Mouse (Mus musculus) frontal cortex, adult (tissue): ENCODE data around the gene Rmnd5b.
"Not testable (repeated sequence)": the region's sequence is repeated elsewhere in the genome, so short reads cannot be mapped to it uniquely, and the experiment has no call there.

Experiments
- ATAC-seq: cut with Nextera tagmentation; 2 replicates; pipeline ENCODE4 v1.9.2; 2017; ENCODE audit warnings: mild to moderate bottlenecking, moderate library complexity, mixed read lengths; ENCODE audit not compliant: low TSS enrichment

Gene Rmnd5b

GRCm38 (mm10) chr11:51622971-51623491 lies 12.7 kb downstream of the Rmnd5b start:
- peak; percentile 66 for ATAC-seq

GRCm38 (mm10) chr11:51621776-51622175 lies 13.9 kb downstream of the Rmnd5b start:
- ATAC-seq: no peak

- no peak for ATAC-seq
These were observed 15.6 kb downstream of the Rmnd5b start for GRCm38 (mm10) chr11:51620084-51620483.

DNA sequence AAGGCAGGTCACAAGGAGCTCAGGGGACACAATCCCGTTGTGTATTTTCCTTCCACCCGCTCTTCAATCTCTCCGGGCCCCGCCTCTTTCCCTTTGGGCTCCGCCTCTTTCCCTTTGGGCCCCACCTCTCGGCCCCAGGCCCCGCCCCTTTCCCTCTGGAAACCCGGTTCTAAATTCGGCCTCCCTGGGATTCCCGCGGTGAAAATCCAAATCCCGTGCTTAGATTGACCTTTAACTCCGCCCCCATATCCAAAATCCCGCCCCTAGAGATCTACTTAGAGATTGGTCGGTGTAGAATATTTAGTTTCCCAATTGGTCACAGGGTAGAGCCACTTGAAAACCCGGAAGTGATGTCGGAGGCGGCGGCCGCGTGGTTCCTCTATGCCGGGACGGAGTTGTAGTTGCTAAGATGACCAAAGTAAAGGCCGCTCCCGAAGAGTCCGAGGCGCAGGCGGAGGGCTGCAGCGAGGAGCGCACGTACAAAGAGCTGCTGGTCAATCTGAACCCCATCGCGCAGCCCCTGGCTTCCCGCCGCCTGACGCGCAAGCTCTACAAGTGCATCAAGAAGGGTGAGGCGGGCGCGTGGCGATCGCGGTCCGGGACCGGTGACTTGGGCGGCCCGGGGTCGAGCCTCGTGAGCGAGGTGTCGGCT lies 16.2 kb downstream of the Rmnd5b start, which contains the start of gene Nhp2:
TSS of gene Nhp2 (plus strand) at position 327 of the 652 bp plus-strand sequence.
- peak; percentile 48 for ATAC-seq

GRCm38 (mm10) chr11:51618894-51619408 lies 16.7 kb downstream of the Rmnd5b start:
- no peak for ATAC-seq

- peak; percentile 42 for ATAC-seq
These were observed 18.0 kb downstream of the Rmnd5b start for GRCm38 (mm10) chr11:51617693-51618092.

GRCm38 (mm10) chr11:51616113-51616512 lies 19.6 kb downstream of the Rmnd5b start:
- not testable (repeated sequence) for ATAC-seq

- peak; percentile 75 for ATAC-seq
These were observed 20.1 kb downstream of the Rmnd5b start for GRCm38 (mm10) chr11:51615601-51616000.

DNA sequence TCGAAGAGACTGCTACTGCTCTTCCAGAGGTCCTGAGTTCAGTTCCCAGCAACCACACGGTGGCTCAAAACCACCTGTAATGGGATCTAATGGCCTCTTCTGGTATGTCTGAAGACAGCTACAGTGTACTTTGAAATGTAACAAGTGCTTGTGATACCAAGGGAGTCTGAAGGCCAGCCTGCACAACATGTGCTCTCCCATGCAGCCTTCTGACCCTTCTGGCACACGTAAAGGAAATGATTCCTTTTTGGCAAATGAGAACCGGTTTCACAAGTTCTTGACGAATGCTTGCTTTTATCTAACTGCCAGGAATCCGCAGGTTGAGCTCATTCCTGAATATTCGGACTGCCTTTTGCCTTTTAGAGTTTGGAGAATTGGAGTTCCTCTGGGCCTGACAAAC lies 20.6 kb downstream of the Rmnd5b start:
- no peak for ATAC-seq

GRCm38 (mm10) chr11:51614256-51614655 lies 21.4 kb downstream of the Rmnd5b start:
- ATAC-seq: no peak

- ATAC-seq: not testable (repeated sequence)
These were observed 25.8 kb downstream of the Rmnd5b start for GRCm38 (mm10) chr11:51609940-51610339.

DNA sequence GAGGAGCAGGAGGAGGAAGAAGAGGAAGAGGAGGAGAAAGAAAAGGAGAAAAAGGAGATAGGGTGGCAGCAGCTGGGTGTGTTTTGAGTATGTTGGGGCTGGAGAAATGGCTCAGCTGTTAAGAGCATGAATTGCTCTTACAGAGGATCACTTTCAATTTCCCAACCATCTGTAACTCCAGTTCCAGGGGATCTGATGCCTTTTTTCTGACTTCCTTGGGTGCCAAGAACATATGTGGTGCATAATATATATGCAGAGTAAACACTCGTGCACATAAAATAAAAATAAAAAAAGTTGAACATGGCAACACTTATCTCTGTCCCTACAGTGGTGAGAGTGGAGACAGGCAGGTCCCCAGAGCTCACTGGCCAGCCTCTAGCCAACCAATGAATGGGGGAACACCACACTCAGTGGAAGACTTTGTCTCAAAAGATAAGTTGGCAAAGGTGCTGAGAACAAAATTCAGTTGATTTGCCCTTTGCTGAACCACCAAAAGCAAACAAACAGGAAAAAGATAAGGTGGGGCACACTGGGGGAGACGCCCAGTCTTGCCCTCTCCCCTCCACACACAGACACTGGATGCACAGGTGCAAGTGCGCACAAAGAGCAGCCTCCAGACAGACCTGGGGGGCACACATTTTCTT lies 26.3 kb downstream of the Rmnd5b start:
- no peak for ATAC-seq

DNA sequence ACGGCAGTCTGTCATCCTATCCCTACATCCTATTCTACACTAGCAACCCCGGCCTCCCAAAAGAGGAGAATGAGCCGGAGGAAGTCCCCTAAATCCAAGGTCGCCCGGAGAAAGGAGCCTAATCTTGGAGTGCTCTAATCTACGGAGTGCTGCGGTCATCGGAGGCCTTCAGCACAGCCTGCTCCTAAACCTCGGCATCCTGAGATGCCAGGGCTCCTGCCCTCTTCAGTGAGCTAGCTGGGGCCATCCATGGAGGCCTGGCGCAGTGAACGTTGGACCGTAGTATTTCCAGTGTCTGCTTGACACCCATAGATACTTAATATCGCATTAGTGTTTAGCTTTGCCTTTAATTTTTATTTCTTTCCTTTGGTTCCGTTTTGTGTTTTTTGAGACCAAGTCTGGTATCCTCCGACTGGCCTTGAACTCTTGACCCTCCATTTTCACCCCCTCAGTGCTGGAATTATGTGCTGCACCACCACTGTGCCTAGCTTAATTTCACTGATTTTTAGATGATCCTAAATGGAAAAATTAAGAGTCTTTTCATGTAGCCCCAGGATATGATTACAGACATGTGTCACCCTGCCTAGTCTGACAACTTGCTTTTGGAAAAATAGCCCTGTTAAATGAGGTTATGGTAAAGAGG lies 28.5 kb downstream of the Rmnd5b start:
- ATAC-seq: peak; percentile 9; the same call in 1 of the 2 replicates

DNA sequence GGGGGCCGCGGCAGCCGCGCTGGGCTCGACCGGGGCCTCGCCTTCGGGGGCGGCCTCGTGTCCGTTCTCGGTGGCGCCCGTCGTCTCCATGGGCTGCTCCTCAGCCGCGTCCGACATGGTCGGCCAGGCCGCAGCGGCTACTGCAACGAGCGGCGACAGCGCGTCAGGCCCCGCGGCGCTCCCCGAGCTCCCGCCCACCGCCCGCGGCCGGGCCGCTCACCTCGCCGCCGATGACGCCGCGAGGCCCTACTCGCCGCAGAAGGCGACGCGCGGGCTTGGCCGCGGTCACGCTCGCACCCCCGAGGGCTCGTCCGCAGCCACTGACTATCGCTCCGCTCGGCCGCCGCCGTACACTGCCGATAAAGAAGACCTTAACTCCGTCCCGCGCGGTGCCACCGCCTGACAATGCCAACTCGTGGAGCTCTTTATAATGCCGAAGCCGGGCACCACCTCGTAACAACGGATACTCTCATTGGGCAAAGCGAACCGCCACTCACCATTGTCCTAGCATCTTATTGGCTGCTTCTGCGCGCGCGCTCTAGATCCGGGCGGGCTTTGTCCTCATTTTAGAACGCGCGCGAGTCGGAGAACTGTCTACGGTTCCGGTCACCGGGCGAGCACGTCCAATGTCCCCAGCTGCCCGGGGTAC lies 29.1 kb downstream of the Rmnd5b start, which contains the start of gene Hnrnpab:
TSS of gene Hnrnpab (minus strand) at position 401 of the 649 bp plus-strand sequence.
- ATAC-seq: peak; percentile 92

DNA sequence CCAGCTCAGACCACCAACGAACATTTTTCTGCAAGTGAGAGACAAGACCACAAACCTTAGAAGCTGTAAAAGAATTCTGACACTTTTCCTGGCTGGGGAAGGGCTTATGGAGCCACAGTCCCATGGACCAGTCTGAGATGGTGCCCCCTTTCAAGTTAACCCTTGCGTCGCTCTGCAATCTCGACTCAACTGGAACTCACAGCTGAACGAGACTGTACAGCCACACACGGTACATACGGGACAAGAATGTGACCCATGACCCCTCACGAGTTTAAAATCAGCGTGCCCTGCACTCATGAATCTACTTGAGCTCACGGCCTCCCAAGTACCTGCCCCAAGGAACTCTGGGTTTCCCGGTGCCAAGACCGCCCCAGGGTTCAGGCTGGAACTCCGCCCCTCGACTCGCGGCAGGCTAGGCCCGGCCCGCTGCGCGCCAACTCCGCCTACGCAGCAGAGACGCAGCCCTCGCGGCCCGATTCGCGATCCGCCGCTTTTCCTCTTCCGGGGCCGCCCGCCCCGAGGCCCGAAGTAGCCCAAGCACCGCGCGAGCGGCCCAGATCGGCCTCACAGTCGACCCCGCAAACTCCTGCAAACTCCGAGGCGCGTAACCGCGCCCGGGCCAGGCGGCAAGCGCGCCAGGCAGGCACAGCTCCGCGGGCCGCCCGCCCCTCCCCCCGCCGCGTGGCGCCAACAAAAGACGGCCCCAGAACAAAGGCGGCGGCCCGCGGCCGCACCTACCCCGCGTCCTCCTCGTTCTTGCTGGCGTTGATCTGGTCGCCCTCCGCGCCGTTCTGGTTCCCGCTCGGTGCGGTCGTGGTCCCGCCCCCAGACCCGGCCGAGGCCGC lies 29.9 kb downstream of the Rmnd5b start:
- peak; percentile 32 for ATAC-seq

DNA sequence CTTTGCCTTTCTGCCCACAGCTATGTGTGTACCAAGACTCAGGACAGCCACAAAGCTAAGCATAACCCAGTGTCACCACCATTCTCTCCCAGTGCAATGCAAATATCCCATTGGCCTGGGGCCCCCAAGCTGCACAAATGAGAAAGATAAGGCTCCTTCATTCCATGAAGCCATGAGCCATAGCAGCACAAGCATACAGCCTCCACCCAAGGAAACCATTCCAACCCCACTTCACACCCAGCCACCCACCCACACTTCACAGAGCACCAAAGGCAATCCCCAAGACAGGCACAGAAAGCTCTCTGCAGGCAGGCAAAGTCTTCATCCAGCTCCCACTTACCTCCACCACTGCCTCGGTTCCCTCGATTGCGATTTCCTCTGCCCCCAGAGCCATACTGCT lies 33.4 kb downstream of the Rmnd5b start:
- ATAC-seq: peak; percentile 8; the same call in 1 of the 2 replicates

GRCm38 (mm10) chr11:51597553-51597952 lies 38.1 kb downstream of the Rmnd5b start:
- no peak for ATAC-seq

- ATAC-seq: no peak
These were observed 40.1 kb downstream of the Rmnd5b start for GRCm38 (mm10) chr11:51595459-51596083.

- ATAC-seq: no peak
These were observed 40.9 kb downstream of the Rmnd5b start for GRCm38 (mm10) chr11:51594715-51595350.

DNA sequence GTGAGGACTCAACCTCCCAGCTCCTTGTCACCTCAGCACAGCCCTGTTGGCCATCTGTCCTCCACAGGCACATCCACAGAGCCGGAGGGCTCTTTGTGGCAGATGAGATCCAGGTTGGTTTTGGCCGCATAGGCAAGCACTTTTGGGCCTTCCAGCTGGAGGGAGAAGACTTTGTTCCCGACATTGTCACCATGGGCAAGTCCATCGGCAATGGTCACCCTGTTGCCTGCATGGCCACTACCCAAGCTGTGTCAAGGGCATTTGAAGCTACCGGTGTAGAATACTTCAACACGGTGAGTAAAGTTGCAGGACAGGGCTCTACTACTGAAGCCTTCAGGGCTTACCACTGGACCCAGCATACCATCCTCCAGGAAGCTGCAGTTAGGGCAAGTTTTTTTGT lies 41.8 kb downstream of the Rmnd5b start:
- no peak for ATAC-seq
